Mouse (Mus musculus) heart, embryonic 11.5 days (tissue): ENCODE results near the gene Cspg4. TPM values are rescaled to one million over a fixed set of nuclear protein-coding genes. Genes with fewer than 3 reads are reported as not detected.

ENCODE experiments used
- ATAC-seq: fragments of 200-750 bp; cut with Nextera tagmentation; replicated peaks from 2 replicates; pipeline ENCODE4 v1.8.0; 2017; ENCODE audit warnings: moderate library complexity; ENCODE audit not compliant: insufficient number of reproducible peaks, low FRiP score, low TSS enrichment
- H3K27ac ChIP-seq: fragments of 300-500 bp; sonication (generic); 2 replicates; pipeline ENCODE4 v1.5.1; 2014; ENCODE audit warnings: mild to moderate bottlenecking, low read depth, low read length
- H3K27me3 ChIP-seq: fragments of 300-500 bp; sonication (generic); 2 replicates; pipeline ENCODE4 v1.6.1; 2014; ENCODE audit warnings: mild to moderate bottlenecking, low read length, mixed read lengths; ENCODE audit not compliant: control insufficient read depth, insufficient read depth
- H3K36me3 ChIP-seq: fragments of 300-500 bp; sonication (generic); 2 replicates; pipeline ENCODE4 v1.6.1; 2014; ENCODE audit warnings: mild to moderate bottlenecking, low read length, moderate library complexity, mixed read lengths; ENCODE audit not compliant: control insufficient read depth, insufficient read depth
- H3K4me1 ChIP-seq: fragments of 300-500 bp; sonication (generic); 2 replicates; pipeline ENCODE4 v1.6.1; 2014; ENCODE audit warnings: low read length; ENCODE audit not compliant: control insufficient read depth, insufficient read depth
- H3K4me2 ChIP-seq: fragments of 300-500 bp; sonication (generic); 2 replicates; pipeline ENCODE4 v1.6.1; 2014; ENCODE audit warnings: mild to moderate bottlenecking, moderate library complexity
- H3K4me3 ChIP-seq: fragments of 300-500 bp; sonication (generic); 2 replicates; pipeline ENCODE4 v1.5.1; 2014; ENCODE audit warnings: low read depth, low read length
- H3K9ac ChIP-seq: fragments of 300-500 bp; sonication (generic); 2 replicates; pipeline ENCODE4 v1.6.1; 2014; ENCODE audit warnings: mild to moderate bottlenecking, low read depth, low read length, moderate library complexity
- H3K9me3 ChIP-seq: fragments of 300-500 bp; sonication (generic); replicated peaks from 2 replicates; pipeline ENCODE4 v1.6.1; 2016; ENCODE audit warnings: low read length; ENCODE audit not compliant: control insufficient read depth
- WGBS: fragments of 180-500 bp; shearing (Covaris S2); extraction: QIAGEN DNeasy Blood & Tissue Kit; methylation state at CpG from one replicate; pipeline ENCODE4 v1.1.7; 2014; ENCODE audit not compliant: insufficient replicate concordance; 5-methylcytosine and 5-hydroxymethylcytosine counted together
- polyA plus RNA-seq: library from polyadenylated mRNA; unstranded; fragments of >200 nt; fragmentation: Nextera tagmentation; extraction: Ambion mirVana; gene quantifications from 2 replicates; pipeline ENCODE4 v1.2.1, GENCODE M21; 2014

Cspg4 gene
- polyA plus RNA-seq, 1 experiment from 2014 or later = 18.6 TPM

- Histone ChIP-seq H3K4me3 (0 out of 2 replicates have a peak overlapping the region, but pooled peaks have one; percentile 10), H3K36me3 (peaks cover 14% of the 10 kb centered on the region; the same call in 1 of the 2 replicates), H3K27ac (no peak overlapping the region), H3K27me3 (peaks cover 3% of the 10 kb centered on the region), H3K4me2 (peak overlapping the region; percentile 22; the same call in 1 of the 2 replicates), H3K4me1 (peaks cover 17% of the 10 kb centered on the region), H3K9ac (no peak overlapping the region), H3K9me3 (no peaks in the 10 kb centered on the region)
- WGBS = 17% methylated on average over 14 of the region's 14 CpGs
- ATAC-seq = no peak
Observed at GRCm38 (mm10) chr9:56889817-56890216, 25.0 kb downstream of the Cspg4 start.

GRCm38 (mm10) chr9:56890522-56891250 lies 25.9 kb downstream of the Cspg4 start:
- Histone ChIP-seq H3K36me3 (peaks cover 14% of the 10 kb centered on the region; the same call in 1 of the 2 replicates), H3K9ac (no peak overlapping the region), H3K4me1 (peaks cover 17% of the 10 kb centered on the region), H3K27me3 (peaks cover 3% of the 10 kb centered on the region), H3K27ac (0 out of 2 replicates have a peak overlapping the region, but pooled peaks have one; percentile 22), H3K9me3 (no peaks in the 10 kb centered on the region), H3K4me2 (no peak overlapping the region), H3K4me3 (no peak overlapping the region)
- ATAC-seq = no peak
- 67% methylated on average over 11 of the region's 11 CpGs for WGBS

GRCm38 (mm10) chr9:56891517-56892011 lies 26.7 kb downstream of the Cspg4 start:
- H3K4me3 ChIP-seq = no peak overlapping the region
- no peaks in the 10 kb centered on the region for H3K9me3 ChIP-seq
- WGBS = 31% methylated on average over 12 of the region's 12 CpGs
- H3K36me3 ChIP-seq = peaks cover 13% of the 10 kb centered on the region; the same call in 1 of the 2 replicates
- H3K27me3 ChIP-seq = peaks cover 3% of the 10 kb centered on the region
- peaks cover 17% of the 10 kb centered on the region for H3K4me1 ChIP-seq
- no peak overlapping the region for H3K27ac ChIP-seq
- 0 out of 2 replicates have a peak overlapping the region, but pooled peaks have one; percentile 4 for H3K4me2 ChIP-seq
- H3K9ac ChIP-seq = no peak overlapping the region
- no peak for ATAC-seq

GRCm38 (mm10) chr9:56892111-56892510 lies 27.3 kb downstream of the Cspg4 start:
- no peak for ATAC-seq
- Histone ChIP-seq H3K4me1 (peaks cover 17% of the 10 kb centered on the region), H3K9ac (no peak overlapping the region), H3K27ac (no peak overlapping the region), H3K27me3 (peaks cover 3% of the 10 kb centered on the region), H3K9me3 (no peaks in the 10 kb centered on the region), H3K36me3 (peaks cover 11% of the 10 kb centered on the region; the same call in 1 of the 2 replicates), H3K4me2 (no peak overlapping the region), H3K4me3 (no peak overlapping the region)
- WGBS = 89% methylated on average over 10 of the region's 10 CpGs

GRCm38 (mm10) chr9:56893313-56893712 lies 28.5 kb downstream of the Cspg4 start:
- H3K4me2 ChIP-seq = no peak overlapping the region
- no peak overlapping the region for H3K27ac ChIP-seq
- H3K9me3 ChIP-seq = no peaks in the 10 kb centered on the region
- peaks cover 17% of the 10 kb centered on the region for H3K4me1 ChIP-seq
- H3K27me3 ChIP-seq = peaks cover 3% of the 10 kb centered on the region
- no peak overlapping the region for H3K4me3 ChIP-seq
- no peak overlapping the region for H3K9ac ChIP-seq
- H3K36me3 ChIP-seq = peaks cover 9% of the 10 kb centered on the region; the same call in 1 of the 2 replicates
- ATAC-seq = no peak
- WGBS = 63% methylated on average over 8 of the region's 8 CpGs

GRCm38 (mm10) chr9:56894006-56894405 lies 29.2 kb downstream of the Cspg4 start:
- Histone ChIP-seq H3K9ac (0 out of 2 replicates have a peak overlapping the region, but pooled peaks have one; percentile 1), H3K27me3 (peaks cover 3% of the 10 kb centered on the region), H3K4me1 (peaks cover 17% of the 10 kb centered on the region), H3K4me3 (no peak overlapping the region), H3K4me2 (no peak overlapping the region), H3K27ac (no peak overlapping the region), H3K9me3 (no peaks in the 10 kb centered on the region), H3K36me3 (peaks cover 4% of the 10 kb centered on the region; the same call in 1 of the 2 replicates)
- 14% methylated on average over 3 of the region's 3 CpGs for WGBS
- ATAC-seq = no peak

- Histone ChIP-seq H3K4me3 (no peak overlapping the region), H3K27ac (no peak overlapping the region), H3K36me3 (peaks cover 4% of the 10 kb centered on the region; the same call in 1 of the 2 replicates), H3K4me1 (peaks cover 16% of the 10 kb centered on the region), H3K9me3 (no peaks in the 10 kb centered on the region), H3K9ac (no peak overlapping the region), H3K27me3 (peaks cover 3% of the 10 kb centered on the region; the same call in 1 of the 2 replicates), H3K4me2 (no peak overlapping the region)
- 90% methylated on average over 12 of the region's 12 CpGs for WGBS
- ATAC-seq = no peak
Observed at GRCm38 (mm10) chr9:56896779-56897178, 31.9 kb downstream of the Cspg4 start.

- ATAC-seq = no peak
- Histone ChIP-seq H3K27ac (no peak overlapping the region), H3K4me2 (no peak overlapping the region), H3K4me3 (no peak overlapping the region), H3K4me1 (peaks cover 4% of the 10 kb centered on the region), H3K9ac (peak overlapping the region; percentile 16; the same call in 1 of the 2 replicates), H3K36me3 (0 out of 2 replicates have a peak, but pooled peaks cover 4% of the 10 kb centered on the region), H3K27me3 (no peaks in the 10 kb centered on the region), H3K9me3 (no peaks in the 10 kb centered on the region)
- WGBS = 82% methylated on average over 11 of the region's 11 CpGs
Observed at GRCm38 (mm10) chr9:56899409-56899808, 34.6 kb downstream of the Cspg4 start.
